Mouse (Mus musculus): ENCODE results near the gene Parvb. TPM values are rescaled to one million over a fixed set of nuclear protein-coding genes. Genes with fewer than 3 reads are reported as not detected.

The Parvb gene
- polyA plus RNA-seq, 1 experiment from 2014 or later = 6.0 TPM

DNA sequence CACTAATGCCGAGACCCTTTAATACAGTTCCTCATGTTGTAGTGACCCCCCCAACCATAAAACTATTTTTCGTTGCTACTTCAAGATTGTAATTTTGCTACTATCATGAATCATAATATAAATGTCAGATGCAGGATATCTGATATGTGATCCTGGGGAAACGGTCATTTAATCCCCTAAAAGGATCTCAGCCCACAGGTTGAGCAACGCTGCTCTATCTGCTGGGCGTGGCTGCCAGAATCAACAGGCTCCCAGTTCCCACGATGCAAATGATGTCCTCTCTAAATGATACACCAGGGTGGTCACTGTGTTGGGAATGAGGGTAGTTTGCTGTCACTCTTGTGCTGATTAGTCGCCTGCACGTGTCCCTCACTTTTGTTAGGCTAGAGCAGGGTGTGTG, 65.6 kb downstream of the Parvb start:
- ATAC-seq (no peak), DNase-seq (no peak)
- H3K9me3 ChIP-seq (ENCODE audit: low read length) = no peaks in the 10 kb centered on the region
- WGBS (ENCODE audit: insufficient replicate concordance) = 57% methylated on average over 8 of the region's 8 CpGs
- no peak overlapping the region for H3K9ac ChIP-seq (replicated peaks)
- no peak overlapping the region for H3K4me3 ChIP-seq (ENCODE audit: low read depth, low read length)
- TF ChIP-seq EP300 (IDR thresholded peaks at IDR 0.05; ENCODE audit: low read depth) = no peak
- TF ChIP-seq CTCF (IDR thresholded peaks at IDR 0.05; ENCODE audit: low read depth) = no peak
- H3K4me1 ChIP-seq (ENCODE audit: insufficient read depth) = peaks cover 7% of the 10 kb centered on the region; the same call in 1 of the 2 replicates
- peaks cover 4% of the 10 kb centered on the region; the same call in 1 of the 2 replicates for H3K36me3 ChIP-seq (replicated peaks; ENCODE audit: insufficient read depth, low read length)
- no peaks in the 10 kb centered on the region for H3K27me3 ChIP-seq (ENCODE audit: insufficient read depth, low read length)
- no peak overlapping the region for H3K27ac ChIP-seq (ENCODE audit: low read depth)
- no peak overlapping the region for H3K4me2 ChIP-seq (ENCODE audit: low read depth, low read length)

DNA sequence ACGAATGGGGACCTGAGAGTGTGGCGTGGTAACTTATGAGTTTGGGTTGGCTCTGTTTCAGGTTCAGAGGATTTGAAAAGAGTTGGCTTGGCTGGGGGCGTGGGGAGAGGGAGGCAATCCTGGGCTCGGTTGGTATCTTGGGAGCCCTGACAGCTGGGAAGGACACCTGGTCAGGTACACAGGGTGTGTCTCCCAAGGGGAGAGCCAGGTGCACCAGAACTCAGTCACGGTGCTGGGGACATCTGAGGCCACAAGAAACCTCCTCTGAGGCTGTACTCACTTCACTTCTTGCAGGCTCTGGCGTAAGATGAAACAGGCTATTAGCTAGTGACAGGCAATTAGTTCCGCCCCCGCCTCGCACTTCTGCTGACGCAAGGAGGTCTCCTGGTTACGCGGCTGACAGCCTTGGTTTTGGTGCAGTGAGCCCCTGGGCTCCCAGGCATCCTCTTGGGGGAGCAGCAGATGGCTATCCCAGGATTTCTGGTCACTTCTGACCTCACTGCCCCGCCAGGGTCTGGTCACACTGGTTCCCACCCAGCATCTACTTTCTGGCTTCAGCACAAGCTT, 67.0 kb downstream of the Parvb start:
- Histone ChIP-seq H3K4me3 (ENCODE audit: low read depth, low read length) (no peak overlapping the region), H3K36me3 (replicated peaks; ENCODE audit: insufficient read depth, low read length) (0 out of 2 replicates have a peak, but pooled peaks cover 4% of the 10 kb centered on the region), H3K9ac (replicated peaks) (no peak overlapping the region), H3K4me1 (ENCODE audit: insufficient read depth) (peaks cover 7% of the 10 kb centered on the region; the same call in 1 of the 2 replicates), H3K27ac (ENCODE audit: low read depth) (no peak overlapping the region), H3K27me3 (ENCODE audit: insufficient read depth, low read length) (no peaks in the 10 kb centered on the region), H3K9me3 (ENCODE audit: low read length) (no peaks in the 10 kb centered on the region), H3K4me2 (ENCODE audit: low read depth, low read length) (no peak overlapping the region)
- DNase-seq (peak; percentile 50), ATAC-seq (no peak)
- TF ChIP-seq CTCF (IDR thresholded peaks at IDR 0.05; ENCODE audit: low read depth) (no peak), EP300 (IDR thresholded peaks at IDR 0.05; ENCODE audit: low read depth) (no peak)
- WGBS (ENCODE audit: insufficient replicate concordance) = 73% methylated on average over 13 of the region's 13 CpGs

DNA sequence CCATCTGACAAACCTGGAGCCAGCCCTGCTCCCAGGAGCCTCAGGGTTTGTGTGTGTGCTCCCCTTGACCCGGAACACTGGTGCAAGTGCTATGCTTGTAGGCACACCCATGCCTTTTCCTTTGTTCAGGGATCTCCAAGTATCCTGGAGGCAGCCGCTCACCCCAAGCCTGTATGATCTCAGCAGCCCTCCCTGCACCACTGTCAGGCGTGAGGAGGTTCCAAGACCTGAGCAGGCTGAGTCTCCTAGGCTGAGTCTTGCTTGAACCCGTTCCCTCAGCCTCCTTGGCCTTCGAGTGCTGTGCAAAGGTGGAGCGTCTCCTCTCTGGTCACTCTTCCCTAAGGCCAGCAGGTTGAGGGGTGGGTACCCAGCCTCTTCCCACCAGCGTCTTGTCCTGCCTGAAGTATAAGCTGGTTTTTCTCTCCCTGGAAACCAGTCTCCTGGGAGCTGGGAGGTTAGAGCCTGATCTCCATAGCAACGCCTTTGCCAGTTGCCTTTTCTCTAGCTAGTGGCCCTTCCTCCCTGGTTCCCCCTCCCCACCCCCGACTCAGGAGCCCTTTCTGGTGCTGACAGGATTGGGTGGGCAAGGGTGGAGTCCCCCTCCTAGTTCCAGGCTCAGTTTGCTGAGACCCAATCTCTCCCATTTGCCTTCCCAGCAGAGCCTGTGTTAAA, 68.0 kb downstream of the Parvb start:
- no peak overlapping the region for H3K4me3 ChIP-seq (ENCODE audit: low read depth, low read length)
- H3K36me3 ChIP-seq (replicated peaks; ENCODE audit: insufficient read depth, low read length) = 0 out of 2 replicates have a peak, but pooled peaks cover 4% of the 10 kb centered on the region
- no peak for ATAC-seq
- no peak overlapping the region for H3K27ac ChIP-seq (ENCODE audit: low read depth)
- H3K4me2 ChIP-seq (ENCODE audit: low read depth, low read length) = no peak overlapping the region
- H3K9me3 ChIP-seq (ENCODE audit: low read length) = no peaks in the 10 kb centered on the region
- H3K4me1 ChIP-seq (ENCODE audit: insufficient read depth) = peaks cover 7% of the 10 kb centered on the region; the same call in 1 of the 2 replicates
- TF ChIP-seq CTCF (IDR thresholded peaks at IDR 0.05; ENCODE audit: low read depth) (no peak), EP300 (IDR thresholded peaks at IDR 0.05; ENCODE audit: low read depth) (no peak)
- WGBS (ENCODE audit: insufficient replicate concordance) = 72% methylated on average over 9 of the region's 9 CpGs
- no peak overlapping the region for H3K9ac ChIP-seq (replicated peaks)
- no peak for DNase-seq
- H3K27me3 ChIP-seq (ENCODE audit: insufficient read depth, low read length) = no peaks in the 10 kb centered on the region

DNA sequence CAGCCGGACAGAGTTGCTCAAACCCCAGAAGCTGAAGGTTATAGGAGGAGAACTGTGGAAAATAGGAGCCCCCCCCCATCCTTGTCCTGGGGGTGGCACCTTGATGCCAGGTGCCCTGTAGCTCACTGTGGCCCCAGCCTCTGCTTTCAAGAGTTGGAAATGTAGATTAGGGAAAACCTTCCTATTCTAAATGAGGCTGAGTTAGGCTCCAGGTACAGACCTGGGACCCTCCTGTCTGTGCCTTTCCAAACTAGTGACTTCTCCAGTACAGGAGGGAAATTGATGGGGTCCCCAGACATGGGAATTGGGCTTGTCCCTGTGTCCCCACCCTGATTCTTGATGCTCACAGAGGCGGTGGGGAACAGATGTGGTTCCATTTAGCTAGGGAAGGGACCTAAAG, 68.7 kb downstream of the Parvb start:
- H3K4me1 ChIP-seq (ENCODE audit: insufficient read depth) = peaks cover 7% of the 10 kb centered on the region; the same call in 1 of the 2 replicates
- WGBS (ENCODE audit: insufficient replicate concordance) = 82% methylated on average over 2 of the region's 2 CpGs

DNA sequence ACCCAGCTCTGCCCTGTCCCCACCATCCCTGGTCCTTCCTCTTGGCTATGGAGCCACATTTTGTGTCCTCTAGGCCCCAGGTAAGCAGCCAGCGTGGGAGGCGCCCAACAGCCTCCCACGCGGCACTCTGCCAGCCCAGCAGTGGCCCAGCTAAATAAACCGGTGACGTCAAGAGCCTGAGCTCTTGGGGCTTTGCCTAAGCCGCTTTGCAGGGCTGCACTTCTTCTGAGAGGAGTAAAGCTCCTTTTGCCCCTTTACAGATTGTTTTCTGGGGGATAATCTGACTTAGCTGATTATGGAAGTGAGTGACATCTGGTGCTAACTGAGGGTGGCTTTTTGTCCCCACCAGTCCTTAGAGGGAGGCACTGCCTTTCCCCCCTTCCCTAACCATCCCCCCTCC, 69.2 kb downstream of the Parvb start:
- Histone ChIP-seq H3K9ac (replicated peaks) (no peak overlapping the region), H3K4me3 (ENCODE audit: low read depth, low read length) (no peak overlapping the region), H3K27me3 (ENCODE audit: insufficient read depth, low read length) (no peaks in the 10 kb centered on the region), H3K9me3 (ENCODE audit: low read length) (no peaks in the 10 kb centered on the region), H3K4me2 (ENCODE audit: low read depth, low read length) (no peak overlapping the region), H3K36me3 (replicated peaks; ENCODE audit: insufficient read depth, low read length) (no peaks in the 10 kb centered on the region), H3K27ac (ENCODE audit: low read depth) (no peak overlapping the region), H3K4me1 (ENCODE audit: insufficient read depth) (peaks cover 7% of the 10 kb centered on the region; the same call in 1 of the 2 replicates)
- ATAC-seq = peak; percentile 44; the same call in 1 of the 2 replicates
- 46% methylated on average over 7 of the region's 7 CpGs for whole genome bisulfite sequencing (ENCODE audit: insufficient replicate concordance)
- TF ChIP-seq EP300 (IDR thresholded peaks at IDR 0.05; ENCODE audit: low read depth) (no peak), CTCF (IDR thresholded peaks at IDR 0.05; ENCODE audit: low read depth) (no peak)
- peak; percentile 46 for DNase-seq

More for the DNA sequence above, 68.7 kb downstream of the Parvb start:
- no peak overlapping the region for H3K27ac ChIP-seq (ENCODE audit: low read depth)
- H3K9me3 ChIP-seq (ENCODE audit: low read length) = no peaks in the 10 kb centered on the region
- H3K4me2 ChIP-seq (ENCODE audit: low read depth, low read length) = no peak overlapping the region
- H3K36me3 ChIP-seq (replicated peaks; ENCODE audit: insufficient read depth, low read length) = 0 out of 2 replicates have a peak, but pooled peaks cover under 1% of the 10 kb centered on the region
- no peak for TF ChIP-seq CTCF (IDR thresholded peaks at IDR 0.05; ENCODE audit: low read depth)
- no peak for TF ChIP-seq EP300 (IDR thresholded peaks at IDR 0.05; ENCODE audit: low read depth)
- ATAC-seq (no peak), DNase-seq (no peak)
- no peak overlapping the region for H3K4me3 ChIP-seq (ENCODE audit: low read depth, low read length)
- no peaks in the 10 kb centered on the region for H3K27me3 ChIP-seq (ENCODE audit: insufficient read depth, low read length)
- H3K9ac ChIP-seq (replicated peaks) = no peak overlapping the region

DNA sequence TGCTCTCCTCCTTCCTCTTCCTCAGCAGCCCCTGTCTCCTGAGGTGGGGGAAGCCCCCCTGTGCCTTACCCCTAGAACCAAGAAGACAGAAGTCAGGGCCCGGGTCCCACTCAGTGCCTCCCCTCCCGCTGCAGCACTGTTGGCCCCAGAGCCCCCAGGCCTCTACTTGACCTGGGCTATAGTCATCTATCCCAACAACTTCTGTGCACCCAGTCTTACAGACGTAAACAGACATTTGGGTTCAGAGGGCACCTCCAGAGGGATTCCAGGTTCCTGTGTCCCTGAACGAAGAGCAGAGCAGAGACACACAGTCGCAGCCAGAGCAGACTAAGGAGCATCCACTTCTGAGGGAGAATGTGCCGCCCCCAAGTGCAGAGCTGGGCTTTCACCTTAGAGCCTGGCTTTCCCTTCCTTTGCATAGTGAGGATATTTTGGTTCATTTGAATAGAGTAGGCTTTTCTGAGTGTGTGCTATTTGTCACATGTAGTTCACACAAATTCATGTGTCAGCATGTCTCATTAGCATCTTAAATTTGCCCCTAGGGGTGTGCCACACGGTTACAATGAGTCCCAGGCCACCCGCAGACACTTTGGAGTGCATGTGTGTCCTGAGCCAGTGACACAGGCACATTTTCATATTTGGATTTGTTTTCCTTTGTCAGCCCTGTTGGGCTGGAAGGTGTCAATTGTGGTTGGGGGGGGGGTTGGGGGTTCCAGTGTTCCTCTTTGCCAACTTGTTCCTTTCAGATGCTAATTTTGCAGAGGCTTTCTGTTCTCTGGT, 70.0 kb downstream of the Parvb start:
- no peak for DNase-seq
- Histone ChIP-seq H3K4me3 (ENCODE audit: low read depth, low read length) (no peak overlapping the region), H3K4me1 (ENCODE audit: insufficient read depth) (peaks cover 7% of the 10 kb centered on the region; the same call in 1 of the 2 replicates), H3K4me2 (ENCODE audit: low read depth, low read length) (no peak overlapping the region), H3K27me3 (ENCODE audit: insufficient read depth, low read length) (no peaks in the 10 kb centered on the region), H3K36me3 (replicated peaks; ENCODE audit: insufficient read depth, low read length) (no peaks in the 10 kb centered on the region), H3K27ac (ENCODE audit: low read depth) (no peak overlapping the region), H3K9ac (replicated peaks) (no peak overlapping the region), H3K9me3 (ENCODE audit: low read length) (no peaks in the 10 kb centered on the region)
- 57% methylated on average over 8 of the region's 8 CpGs for WGBS (ENCODE audit: insufficient replicate concordance)
- ATAC-seq = no peak
- no peak for TF ChIP-seq CTCF (IDR thresholded peaks at IDR 0.05; ENCODE audit: low read depth)
- TF ChIP-seq EP300 (IDR thresholded peaks at IDR 0.05; ENCODE audit: low read depth) = no peak
